Mouse (Mus musculus): ENCODE data around the gene Ntn1. TPM values are rescaled to one million over a fixed set of nuclear protein-coding genes. Genes with fewer than 3 reads are reported as not detected.

Gene Ntn1
- polyA plus RNA-seq, 1 experiment from 2014 or later, result 0.15 TPM

DNA sequence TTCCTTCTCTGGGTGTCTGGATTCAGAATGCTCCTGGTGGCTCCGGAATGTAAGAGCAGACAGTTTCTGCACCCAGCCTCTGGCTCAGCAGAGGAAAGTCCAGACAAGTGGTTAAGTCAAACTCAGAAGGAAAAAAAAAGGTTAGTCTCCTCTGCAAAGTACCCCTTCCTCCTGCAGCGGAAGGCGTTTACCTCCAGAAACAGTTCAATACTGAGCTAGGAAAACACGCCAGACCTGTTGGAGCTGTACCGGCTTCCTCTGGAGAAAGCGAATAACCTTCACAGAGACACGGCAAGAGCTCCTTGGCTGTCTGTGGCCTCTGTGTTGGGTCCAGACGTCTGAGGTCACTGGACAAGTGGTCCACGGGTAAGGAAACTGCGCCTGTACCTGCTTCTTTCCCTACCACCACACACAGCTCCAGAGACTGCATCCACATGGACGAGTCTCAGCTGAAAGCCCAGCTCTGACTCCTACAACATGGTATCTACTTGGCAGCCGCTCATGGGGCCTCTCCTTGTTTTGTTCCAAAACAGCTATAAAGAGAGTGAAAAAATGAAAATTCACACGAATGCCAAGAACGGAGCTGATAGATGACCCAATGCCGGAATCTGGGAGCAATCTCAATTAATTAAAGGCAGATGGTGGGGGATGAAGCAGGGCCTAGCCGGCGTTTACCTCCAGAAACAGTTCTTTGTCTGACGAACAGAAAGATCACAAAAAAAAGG is 171.5 kb downstream of the Ntn1 start:
- no peaks in the 10 kb centered on the region for H3K9me3 ChIP-seq (replicated peaks)
- no peak overlapping the region for H3K27ac ChIP-seq (replicated peaks)
- H3K9ac ChIP-seq, result no peak overlapping the region
- H3K27me3 ChIP-seq, result no peaks in the 10 kb centered on the region
- no peaks in the 10 kb centered on the region for H3K4me1 ChIP-seq (replicated peaks)
- WGBS (ENCODE audit: insufficient replicate concordance), result 64% methylated on average over 18 of the region's 18 CpGs
- ATAC-seq (ENCODE audit: insufficient read depth), result no peak
- no peaks in the 10 kb centered on the region for H3K36me3 ChIP-seq (replicated peaks)
- no peak overlapping the region for H3K4me3 ChIP-seq (replicated peaks)
- H3K4me2 ChIP-seq, result no peak overlapping the region

DNA sequence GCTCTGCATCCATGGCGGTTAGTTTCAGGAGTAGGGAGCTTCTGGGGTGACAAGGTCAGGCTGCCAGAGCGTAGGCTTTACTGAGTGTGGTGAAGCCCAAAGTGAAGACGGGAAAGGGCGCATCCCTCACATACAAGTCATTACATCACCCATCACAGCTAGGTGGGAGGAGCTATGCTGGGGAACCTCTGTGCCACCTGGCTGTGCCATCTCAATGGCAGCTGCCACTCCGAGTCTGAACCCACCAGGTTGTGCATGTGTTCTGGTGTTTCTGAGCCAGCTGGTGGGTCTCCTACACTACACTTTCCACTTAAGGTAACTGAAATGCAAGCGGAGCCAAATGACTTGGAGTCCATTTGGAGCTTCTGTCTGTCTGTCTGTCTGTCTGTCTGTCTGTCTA is 172.8 kb downstream of the Ntn1 start:
- Histone ChIP-seq H3K4me3 (replicated peaks) (no peak overlapping the region), H3K27ac (replicated peaks) (no peak overlapping the region), H3K4me1 (replicated peaks) (no peaks in the 10 kb centered on the region), H3K4me2 (no peak overlapping the region), H3K9me3 (replicated peaks) (no peaks in the 10 kb centered on the region), H3K36me3 (replicated peaks) (no peaks in the 10 kb centered on the region), H3K9ac (no peak overlapping the region), H3K27me3 (no peaks in the 10 kb centered on the region)
- 62% methylated on average over 6 of the region's 6 CpGs for WGBS (ENCODE audit: insufficient replicate concordance)
- ATAC-seq (ENCODE audit: insufficient read depth), result no peak

GRCm38 (mm10) chr11:68226654-68227057 is 174.0 kb downstream of the Ntn1 start:
- WGBS (ENCODE audit: insufficient replicate concordance), result 57% methylated on average over 5 of the region's 5 CpGs
- no peak overlapping the region for H3K4me3 ChIP-seq (replicated peaks)
- H3K27ac ChIP-seq (replicated peaks), result no peak overlapping the region
- no peak overlapping the region for H3K9ac ChIP-seq
- H3K36me3 ChIP-seq (replicated peaks), result no peaks in the 10 kb centered on the region
- H3K4me2 ChIP-seq, result no peak overlapping the region
- H3K4me1 ChIP-seq (replicated peaks), result no peaks in the 10 kb centered on the region
- no peak for ATAC-seq (ENCODE audit: insufficient read depth)
- H3K27me3 ChIP-seq, result no peaks in the 10 kb centered on the region
- no peaks in the 10 kb centered on the region for H3K9me3 ChIP-seq (replicated peaks)

GRCm38 (mm10) chr11:68223143-68223542 is 177.5 kb downstream of the Ntn1 start:
- no peak overlapping the region for H3K4me3 ChIP-seq (replicated peaks)
- no peak for ATAC-seq (ENCODE audit: insufficient read depth)
- 37% methylated on average over 13 of the region's 13 CpGs for WGBS (ENCODE audit: insufficient replicate concordance)
- no peak overlapping the region for H3K4me2 ChIP-seq
- no peak overlapping the region for H3K9ac ChIP-seq
- H3K27ac ChIP-seq (replicated peaks), result no peak overlapping the region
- H3K27me3 ChIP-seq, result no peaks in the 10 kb centered on the region
- no peaks in the 10 kb centered on the region for H3K36me3 ChIP-seq (replicated peaks)
- H3K9me3 ChIP-seq (replicated peaks), result no peaks in the 10 kb centered on the region
- H3K4me1 ChIP-seq (replicated peaks), result no peaks in the 10 kb centered on the region

DNA sequence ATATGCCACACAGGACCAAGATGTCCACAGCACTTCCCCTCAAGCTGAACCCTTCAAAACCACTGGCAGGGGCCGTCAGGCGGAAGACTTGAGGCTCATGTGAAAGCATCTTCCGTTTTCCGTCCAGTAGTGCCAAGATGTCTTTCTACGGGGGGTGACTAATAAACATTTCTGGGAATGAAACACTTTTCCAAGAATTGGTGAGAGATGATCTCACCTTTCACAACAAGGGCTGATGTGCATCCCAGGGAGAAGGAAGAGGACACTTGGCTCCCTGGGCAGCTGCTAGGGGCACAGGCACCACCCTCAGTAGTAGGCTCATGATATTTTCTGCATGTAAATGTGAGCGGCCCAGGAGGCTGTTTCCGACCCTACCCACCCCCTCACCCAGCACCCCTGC is 178.4 kb downstream of the Ntn1 start:
- Histone ChIP-seq H3K36me3 (replicated peaks) (no peaks in the 10 kb centered on the region), H3K9me3 (replicated peaks) (no peaks in the 10 kb centered on the region), H3K27me3 (no peaks in the 10 kb centered on the region), H3K9ac (no peak overlapping the region), H3K4me1 (replicated peaks) (no peaks in the 10 kb centered on the region), H3K4me3 (replicated peaks) (no peak overlapping the region), H3K27ac (replicated peaks) (no peak overlapping the region), H3K4me2 (no peak overlapping the region)
- ATAC-seq (ENCODE audit: insufficient read depth), result no peak
- WGBS (ENCODE audit: insufficient replicate concordance), result 64% methylated on average over 7 of the region's 7 CpGs

DNA sequence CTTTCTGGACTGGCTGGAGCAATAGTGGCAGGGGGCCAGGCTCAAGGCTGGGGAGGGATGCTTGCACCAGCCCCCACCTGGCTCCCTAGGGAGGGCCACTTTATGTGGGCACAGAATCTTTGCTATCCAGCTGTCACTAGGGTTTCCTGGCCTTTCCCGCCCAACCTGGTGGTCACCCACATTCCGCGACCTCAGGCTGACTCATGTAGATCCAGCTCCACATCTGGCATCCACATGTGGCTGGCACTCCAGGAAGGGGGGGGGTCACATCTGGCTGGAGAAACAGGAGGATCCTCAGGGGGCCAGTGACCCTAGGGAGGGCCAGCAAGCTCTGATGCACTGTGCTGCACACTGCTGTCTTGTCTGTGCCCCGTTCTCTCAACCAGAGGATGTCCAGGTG is 179.9 kb downstream of the Ntn1 start:
- no peak for ATAC-seq (ENCODE audit: insufficient read depth)

GRCm38 (mm10) chr11:68216041-68216440 is 184.6 kb downstream of the Ntn1 start:
- H3K4me3 ChIP-seq (replicated peaks), result no peak overlapping the region
- H3K27ac ChIP-seq (replicated peaks), result no peak overlapping the region
- no peaks in the 10 kb centered on the region for H3K27me3 ChIP-seq
- no peaks in the 10 kb centered on the region for H3K9me3 ChIP-seq (replicated peaks)
- no peak for ATAC-seq (ENCODE audit: insufficient read depth)
- H3K36me3 ChIP-seq (replicated peaks), result no peaks in the 10 kb centered on the region
- H3K4me2 ChIP-seq, result no peak overlapping the region
- no peaks in the 10 kb centered on the region for H3K4me1 ChIP-seq (replicated peaks)
- H3K9ac ChIP-seq, result no peak overlapping the region
- WGBS (ENCODE audit: insufficient replicate concordance), result 75% methylated on average over 11 of the region's 11 CpGs

More for the DNA sequence above, 179.9 kb downstream of the Ntn1 start:
- no peak overlapping the region for H3K4me3 ChIP-seq (replicated peaks)
- no peak overlapping the region for H3K4me2 ChIP-seq
- no peaks in the 10 kb centered on the region for H3K36me3 ChIP-seq (replicated peaks)
- H3K27me3 ChIP-seq, result no peaks in the 10 kb centered on the region
- WGBS (ENCODE audit: insufficient replicate concordance), result 56% methylated on average over 4 of the region's 4 CpGs
- no peaks in the 10 kb centered on the region for H3K4me1 ChIP-seq (replicated peaks)
- no peak overlapping the region for H3K27ac ChIP-seq (replicated peaks)
- H3K9me3 ChIP-seq (replicated peaks), result no peaks in the 10 kb centered on the region
- no peak overlapping the region for H3K9ac ChIP-seq

DNA sequence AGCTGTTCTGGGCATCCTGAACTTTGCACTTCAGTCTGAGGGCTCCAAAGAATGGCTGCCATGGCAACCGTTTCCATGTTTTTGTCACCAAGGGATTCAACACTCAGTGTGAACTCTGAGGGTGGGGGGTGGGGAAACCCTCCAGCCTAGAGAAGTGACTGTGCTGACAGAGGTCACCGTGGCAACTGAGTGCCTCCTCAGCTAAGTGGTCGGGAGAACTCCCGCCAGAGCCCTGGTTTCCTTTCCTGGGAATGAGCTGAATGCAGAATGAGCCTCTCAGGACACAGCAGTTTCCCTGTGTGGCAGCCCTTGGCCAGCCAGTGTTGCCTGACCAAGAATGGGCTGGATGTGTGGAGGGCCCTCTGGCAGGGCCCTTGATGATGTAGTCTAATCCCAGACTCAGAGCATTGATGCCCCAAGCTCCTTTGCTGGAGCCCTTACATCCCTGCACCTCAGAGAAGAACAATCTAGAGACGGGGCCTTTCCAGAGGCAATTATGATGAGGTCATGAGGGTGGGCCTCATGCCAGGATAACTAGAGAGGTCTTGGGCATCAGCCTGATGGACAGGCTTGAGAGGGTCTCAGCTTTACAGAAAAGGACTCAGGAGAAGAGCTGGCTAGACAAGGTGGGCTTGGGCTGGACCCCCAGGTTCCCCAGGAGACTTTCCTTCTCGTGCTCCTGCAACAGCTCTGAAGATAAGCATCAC is 185.3 kb downstream of the Ntn1 start:
- no peak overlapping the region for H3K9ac ChIP-seq
- no peaks in the 10 kb centered on the region for H3K4me1 ChIP-seq (replicated peaks)
- no peaks in the 10 kb centered on the region for H3K36me3 ChIP-seq (replicated peaks)
- no peaks in the 10 kb centered on the region for H3K9me3 ChIP-seq (replicated peaks)
- no peaks in the 10 kb centered on the region for H3K27me3 ChIP-seq
- no peak for ATAC-seq (ENCODE audit: insufficient read depth)
- 41% methylated on average over 6 of the region's 6 CpGs for WGBS (ENCODE audit: insufficient replicate concordance)
- H3K27ac ChIP-seq (replicated peaks), result no peak overlapping the region
- H3K4me3 ChIP-seq (replicated peaks), result no peak overlapping the region
- H3K4me2 ChIP-seq, result no peak overlapping the region

GRCm38 (mm10) chr11:68214496-68215205 is 186.0 kb downstream of the Ntn1 start:
- H3K27me3 ChIP-seq, result no peaks in the 10 kb centered on the region
- no peak overlapping the region for H3K4me3 ChIP-seq (replicated peaks)
- H3K27ac ChIP-seq (replicated peaks), result no peak overlapping the region
- no peak for ATAC-seq (ENCODE audit: insufficient read depth)
- no peaks in the 10 kb centered on the region for H3K9me3 ChIP-seq (replicated peaks)
- H3K9ac ChIP-seq, result no peak overlapping the region
- H3K36me3 ChIP-seq (replicated peaks), result no peaks in the 10 kb centered on the region
- 59% methylated on average over 9 of the region's 9 CpGs for WGBS (ENCODE audit: insufficient replicate concordance)
- H3K4me2 ChIP-seq, result no peak overlapping the region
- H3K4me1 ChIP-seq (replicated peaks), result no peaks in the 10 kb centered on the region

DNA sequence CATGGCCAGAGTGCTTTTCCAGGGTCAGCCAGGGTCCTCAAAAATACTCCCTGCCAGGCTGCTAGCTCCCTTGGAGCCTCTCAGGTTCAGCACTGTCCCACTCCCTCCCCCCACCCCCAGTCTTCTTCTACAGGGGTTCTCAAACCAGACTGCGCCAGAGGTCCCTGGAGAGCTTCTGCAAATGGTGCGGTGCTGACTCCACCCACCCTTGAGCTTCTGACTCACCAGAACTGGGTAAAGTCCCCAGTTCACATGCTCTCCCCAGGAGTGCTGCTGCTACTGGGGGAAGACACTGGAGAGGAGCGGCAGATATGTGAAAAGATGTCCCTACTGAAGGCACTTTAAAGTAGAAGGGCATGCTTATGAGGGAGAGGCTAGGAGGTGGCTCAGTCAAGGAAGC is 186.7 kb downstream of the Ntn1 start:
- H3K4me3 ChIP-seq (replicated peaks), result no peak overlapping the region
- no peak for ATAC-seq (ENCODE audit: insufficient read depth)
- WGBS (ENCODE audit: insufficient replicate concordance), result 44% methylated on average over 3 of the region's 3 CpGs

DNA sequence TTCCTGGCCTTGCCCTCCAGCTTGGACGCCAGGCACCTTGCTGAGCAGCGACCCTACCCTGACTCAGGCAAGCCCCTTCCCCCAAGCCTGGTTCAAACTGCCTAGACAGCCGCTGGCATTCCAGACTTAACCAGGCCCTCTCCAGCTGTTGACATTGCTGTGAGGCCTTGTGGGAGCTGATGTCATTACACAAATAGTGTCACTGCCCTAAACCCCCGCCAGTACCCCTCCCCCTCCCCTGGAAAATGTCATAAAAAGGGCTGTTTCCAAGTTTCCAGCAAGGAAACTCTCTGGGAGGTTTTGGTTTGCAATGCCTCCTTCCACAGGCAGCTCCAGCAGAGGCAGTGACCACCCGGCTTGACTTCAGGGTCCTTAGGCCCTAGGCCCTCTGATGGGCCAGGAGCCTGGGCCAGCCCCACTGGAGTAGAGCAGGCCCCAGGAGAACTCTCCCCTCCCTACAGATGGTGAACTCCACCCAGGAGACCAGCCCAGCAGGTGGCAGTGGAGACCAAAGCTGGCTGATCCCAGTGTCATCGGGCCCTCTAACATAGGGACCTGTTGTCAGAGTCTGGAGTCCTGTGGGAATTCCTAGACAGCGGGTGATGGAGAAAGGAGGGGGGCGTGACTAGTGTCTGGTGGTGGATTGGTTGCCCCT is 188.6 kb downstream of the Ntn1 start:
- no peak for ATAC-seq (ENCODE audit: insufficient read depth)

More for the DNA sequence above, 186.7 kb downstream of the Ntn1 start:
- H3K4me2 ChIP-seq, result no peak overlapping the region
- H3K27ac ChIP-seq (replicated peaks), result no peak overlapping the region
- no peaks in the 10 kb centered on the region for H3K36me3 ChIP-seq (replicated peaks)
- H3K9me3 ChIP-seq (replicated peaks), result no peaks in the 10 kb centered on the region
- no peak overlapping the region for H3K9ac ChIP-seq
- no peaks in the 10 kb centered on the region for H3K27me3 ChIP-seq
- no peaks in the 10 kb centered on the region for H3K4me1 ChIP-seq (replicated peaks)

More for the DNA sequence above, 188.6 kb downstream of the Ntn1 start:
- no peaks in the 10 kb centered on the region for H3K36me3 ChIP-seq (replicated peaks)
- no peak overlapping the region for H3K4me2 ChIP-seq
- H3K9ac ChIP-seq, result no peak overlapping the region
- H3K27ac ChIP-seq (replicated peaks), result no peak overlapping the region
- 42% methylated on average over 8 of the region's 8 CpGs for WGBS (ENCODE audit: insufficient replicate concordance)
- H3K4me1 ChIP-seq (replicated peaks), result no peaks in the 10 kb centered on the region
- H3K27me3 ChIP-seq, result no peaks in the 10 kb centered on the region
- H3K4me3 ChIP-seq (replicated peaks), result no peak overlapping the region
- H3K9me3 ChIP-seq (replicated peaks), result no peaks in the 10 kb centered on the region
